Mouse (Mus musculus) spleen, postnatal 36 days (tissue): ENCODE measurements around the gene Exoc6b.

Experiments used
- DNase-seq, 2 experiments: peaks; one replicate each; pipeline ENCODE4 v3.0.0; 2022; ENCODE audit warnings: low spot score in 2 of 2, mixed read lengths in 1 of 2

Gene Exoc6b

GRCm38 (mm10) chr6:84736942-84737341 is 332.4 kb downstream of the Exoc6b start:
- peak; percentile 7 to 25 for DNase-seq

GRCm38 (mm10) chr6:84726876-84727275 is 342.4 kb downstream of the Exoc6b start:
- DNase-seq, result no peak

- DNase-seq, result no peak
These were observed 356.1 kb downstream of the Exoc6b start for GRCm38 (mm10) chr6:84713171-84713570.

- DNase-seq, result no peak
These were observed 358.5 kb downstream of the Exoc6b start for GRCm38 (mm10) chr6:84710831-84711230.

GRCm38 (mm10) chr6:84708631-84709030 is 360.7 kb downstream of the Exoc6b start:
- DNase-seq, result no peak

- no peak for DNase-seq
These were observed 369.7 kb downstream of the Exoc6b start for GRCm38 (mm10) chr6:84699579-84699978.

GRCm38 (mm10) chr6:84698288-84698673 is 371.0 kb downstream of the Exoc6b start:
- DNase-seq, result no peak

- no peak for DNase-seq
These were observed 371.6 kb downstream of the Exoc6b start for GRCm38 (mm10) chr6:84697474-84698287.

GRCm38 (mm10) chr6:84693844-84694243 is 375.5 kb downstream of the Exoc6b start:
- DNase-seq, result no peak

- no peak for DNase-seq
These were observed 376.1 kb downstream of the Exoc6b start for GRCm38 (mm10) chr6:84693204-84693603.

- no peak for DNase-seq
These were observed 377.4 kb downstream of the Exoc6b start for GRCm38 (mm10) chr6:84691907-84692306.

GRCm38 (mm10) chr6:84677770-84678169 is 391.5 kb downstream of the Exoc6b start:
- no peak for DNase-seq

GRCm38 (mm10) chr6:84674936-84675335 is 394.4 kb downstream of the Exoc6b start:
- no peak for DNase-seq

- no peak for DNase-seq
These were observed 395.2 kb downstream of the Exoc6b start for GRCm38 (mm10) chr6:84674136-84674535.

GRCm38 (mm10) chr6:84661451-84662112 is 407.7 kb downstream of the Exoc6b start:
- no peak for DNase-seq

GRCm38 (mm10) chr6:84660982-84661381 is 408.3 kb downstream of the Exoc6b start:
- DNase-seq, result no peak

- DNase-seq, result no peak
These were observed 412.2 kb downstream of the Exoc6b start for GRCm38 (mm10) chr6:84657091-84657490.

- peak in 1 of 2 experiments; percentile 7 for DNase-seq
These were observed 412.6 kb downstream of the Exoc6b start for GRCm38 (mm10) chr6:84656680-84657079.

- no peak for DNase-seq
These were observed 417.4 kb downstream of the Exoc6b start for GRCm38 (mm10) chr6:84651902-84652301.

GRCm38 (mm10) chr6:84647197-84647596 is 422.1 kb downstream of the Exoc6b start:
- DNase-seq, result no peak

GRCm38 (mm10) chr6:84646696-84647095 is 422.6 kb downstream of the Exoc6b start:
- DNase-seq, result no peak

- DNase-seq, result no peak
These were observed 428.3 kb downstream of the Exoc6b start for GRCm38 (mm10) chr6:84641062-84641431.
